Mouse (Mus musculus) embryonic facial prominence, embryonic 10.5 days (tissue): ENCODE data around the gene 2310033P09Rik. TPM values are rescaled to one million over a fixed set of nuclear protein-coding genes. Genes with fewer than 3 reads are reported as not detected.

ENCODE experiments used
- DNase-seq: peaks from one replicate; pipeline ENCODE4 v3.0.0-alpha.2; 2017; ENCODE audit warnings: low spot score
- H3K27ac ChIP-seq: fragments of 300-500 bp; sonication (generic); replicated peaks from 2 replicates; pipeline ENCODE4 v1.5.1; 2016; ENCODE audit warnings: mild to moderate bottlenecking
- H3K27me3 ChIP-seq: fragments of 300-500 bp; sonication (generic); replicated peaks from 2 replicates; pipeline ENCODE4 v1.6.1; 2016; ENCODE audit warnings: low read depth, mild to moderate bottlenecking; ENCODE audit not compliant: poor library complexity, severe bottlenecking
- H3K36me3 ChIP-seq: fragments of 300-500 bp; sonication (generic); replicated peaks from 2 replicates; pipeline ENCODE4 v1.6.1; 2016; ENCODE audit warnings: mild to moderate bottlenecking, moderate library complexity
- H3K4me1 ChIP-seq: fragments of 300-500 bp; sonication (generic); 2 replicates; pipeline ENCODE4 v1.6.1; 2016
- H3K4me3 ChIP-seq: fragments of 300-500 bp; sonication (generic); 2 replicates; pipeline ENCODE4 v1.5.1; 2016; ENCODE audit warnings: mild to moderate bottlenecking, moderate library complexity
- H3K9me3 ChIP-seq: fragments of 300-500 bp; sonication (generic); 2 replicates; pipeline ENCODE4 v1.6.1; 2016; ENCODE audit warnings: mild to moderate bottlenecking
- WGBS: fragments of 180-500 bp; shearing (Covaris S2); methylation state at CpG from one replicate; pipeline ENCODE4 v1.1.7; 2016; 5-methylcytosine and 5-hydroxymethylcytosine counted together
- polyA plus RNA-seq: library from polyadenylated mRNA; unstranded; fragments of >200 nt; fragmentation: Nextera tagmentation; extraction: Ambion mirVana; gene quantifications from 2 replicates; pipeline ENCODE4 v1.2.1, GENCODE M21; 2016

Gene 2310033P09Rik
- polyA plus RNA-seq, 1 experiment from 2014 or later: 46.0 TPM

- H3K4me3 ChIP-seq: peak overlapping the region; percentile 34
- H3K36me3 ChIP-seq: no peaks in the 10 kb centered on the region
- peaks cover 11% of the 10 kb centered on the region for H3K4me1 ChIP-seq
- no peaks in the 10 kb centered on the region for H3K9me3 ChIP-seq
- peak; percentile 21 for DNase-seq
- WGBS: 4% methylated on average over 48 of the region's 48 CpGs
- H3K27ac ChIP-seq: no peak overlapping the region
- peaks cover 87% of the 10 kb centered on the region for H3K27me3 ChIP-seq
Observed at GRCm38 (mm10) chr11:59176475-59176874, 31.6 kb upstream of the 2310033P09Rik start.

- H3K36me3 ChIP-seq: no peaks in the 10 kb centered on the region
- H3K9me3 ChIP-seq: no peaks in the 10 kb centered on the region
- H3K4me3 ChIP-seq: peak overlapping the region; percentile 34
- DNase-seq: no peak
- H3K4me1 ChIP-seq: peaks cover 11% of the 10 kb centered on the region
- peaks cover 89% of the 10 kb centered on the region for H3K27me3 ChIP-seq
- 5% methylated on average over 34 of the region's 34 CpGs for WGBS
- H3K27ac ChIP-seq: no peak overlapping the region
Observed at GRCm38 (mm10) chr11:59176921-59177320, 31.2 kb upstream of the 2310033P09Rik start.

GRCm38 (mm10) chr11:59182864-59183331 lies 25.2 kb upstream of the 2310033P09Rik start, which contains the start of gene Gjc2:
Gene Gjc2 (minus strand): TSS chr11:59183213.
- Histone ChIP-seq H3K27ac (no peak within 1 kb of the TSS), H3K36me3 (peaks cover 54% of the 10 kb centered on the region)
- WGBS: 37% methylated on average over 3 of the region's 3 CpGs

GRCm38 (mm10) chr11:59183821-59184220 lies 24.3 kb upstream of the 2310033P09Rik start:
- H3K9me3 ChIP-seq: no peaks in the 10 kb centered on the region
- peaks cover 54% of the 10 kb centered on the region for H3K36me3 ChIP-seq
- H3K27ac ChIP-seq: no peak overlapping the region
- 47% methylated on average over 3 of the region's 3 CpGs for WGBS
- H3K4me1 ChIP-seq: no peaks in the 10 kb centered on the region
- DNase-seq: peak; percentile 45
- no peak overlapping the region for H3K4me3 ChIP-seq
- H3K27me3 ChIP-seq: peaks cover 26% of the 10 kb centered on the region

More at GRCm38 (mm10) chr11:59182864-59183331, 25.2 kb upstream of the 2310033P09Rik start, which contains the start of gene Gjc2:
- peaks cover 35% of the 10 kb centered on the region for H3K27me3 ChIP-seq
- no peak within 1 kb of the TSS for H3K4me3 ChIP-seq
- H3K4me1 ChIP-seq: no peaks in the 10 kb centered on the region
- DNase-seq: no peak
- H3K9me3 ChIP-seq: no peaks in the 10 kb centered on the region

GRCm38 (mm10) chr11:59185490-59185889 lies 22.6 kb upstream of the 2310033P09Rik start:
- no peaks in the 10 kb centered on the region for H3K9me3 ChIP-seq
- H3K4me3 ChIP-seq: no peak overlapping the region
- no peak overlapping the region for H3K27ac ChIP-seq
- 0 out of 2 replicates have a peak, but pooled peaks cover 10% of the 10 kb centered on the region for H3K27me3 ChIP-seq
- peaks cover 54% of the 10 kb centered on the region for H3K36me3 ChIP-seq
- DNase-seq: no peak
- 81% methylated on average over 5 of the region's 5 CpGs for WGBS
- peaks cover 5% of the 10 kb centered on the region; the same call in 1 of the 2 replicates for H3K4me1 ChIP-seq

- H3K4me3 ChIP-seq: no peak overlapping the region
- WGBS: 88% methylated on average over 6 of the region's 6 CpGs
- peaks cover 47% of the 10 kb centered on the region for H3K36me3 ChIP-seq
- no peak for DNase-seq
- H3K9me3 ChIP-seq: no peaks in the 10 kb centered on the region
- peaks cover 12% of the 10 kb centered on the region for H3K4me1 ChIP-seq
- H3K27me3 ChIP-seq: no peaks in the 10 kb centered on the region
- no peak overlapping the region for H3K27ac ChIP-seq
Observed at GRCm38 (mm10) chr11:59187706-59188105, 20.4 kb upstream of the 2310033P09Rik start.

- DNase-seq: peak; percentile 93
- Histone ChIP-seq H3K27ac (peak overlapping the region; percentile 87), H3K4me3 (peak overlapping the region; percentile 75), H3K4me1 (peaks cover 12% of the 10 kb centered on the region), H3K36me3 (peaks cover 9% of the 10 kb centered on the region), H3K9me3 (no peaks in the 10 kb centered on the region), H3K27me3 (no peaks in the 10 kb centered on the region)
- WGBS: under 1% methylated on average over 59 of the region's 59 CpGs
Observed at GRCm38 (mm10) chr11:59191231-59192058, 16.7 kb upstream of the 2310033P09Rik start.

GRCm38 (mm10) chr11:59192059-59192386 lies 16.1 kb upstream of the 2310033P09Rik start, which contains the start of gene Guk1:
Gene Guk1 (minus strand): TSS chr11:59192212.
- H3K27ac ChIP-seq: peak within 1 kb of the TSS; percentile 87
- peaks cover 12% of the 10 kb centered on the region for H3K4me1 ChIP-seq
- no peaks in the 10 kb centered on the region for H3K9me3 ChIP-seq
- peak within 1 kb of the TSS; percentile 75 for H3K4me3 ChIP-seq
- 0 out of 2 replicates have a peak, but pooled peaks cover 3% of the 10 kb centered on the region for H3K36me3 ChIP-seq
- no peaks in the 10 kb centered on the region for H3K27me3 ChIP-seq
- no peak for DNase-seq
- WGBS: 6% methylated on average over 16 of the region's 16 CpGs

GRCm38 (mm10) chr11:59196230-59196629 lies 11.9 kb upstream of the 2310033P09Rik start:
- peaks cover 5% of the 10 kb centered on the region for H3K4me1 ChIP-seq
- H3K27me3 ChIP-seq: no peaks in the 10 kb centered on the region
- no peak overlapping the region for H3K27ac ChIP-seq
- peaks cover 18% of the 10 kb centered on the region for H3K36me3 ChIP-seq
- H3K4me3 ChIP-seq: no peak overlapping the region
- no peak for DNase-seq
- no peaks in the 10 kb centered on the region for H3K9me3 ChIP-seq

- 36% methylated on average over 16 of the region's 16 CpGs for WGBS
- H3K36me3 ChIP-seq: peaks cover 43% of the 10 kb centered on the region
Observed at GRCm38 (mm10) chr11:59201216-59202002, 6.7 kb upstream of the 2310033P09Rik start.

GRCm38 (mm10) chr11:59202081-59202995 lies 5.8 kb upstream of the 2310033P09Rik start, which contains the start of gene Mrpl55:
Gene Mrpl55 (plus strand): TSS chr11:59202486.
- H3K27me3 ChIP-seq: no peaks in the 10 kb centered on the region
- H3K4me1 ChIP-seq: peaks cover 17% of the 10 kb centered on the region
- peak; percentile 97 for DNase-seq
- peak within 1 kb of the TSS; percentile 85 for H3K27ac ChIP-seq
- no peaks in the 10 kb centered on the region for H3K9me3 ChIP-seq
- WGBS: under 1% methylated on average over 63 of the region's 63 CpGs
- H3K36me3 ChIP-seq: peaks cover 53% of the 10 kb centered on the region
- H3K4me3 ChIP-seq: peak within 1 kb of the TSS; percentile 83

More at GRCm38 (mm10) chr11:59201216-59202002, 6.7 kb upstream of the 2310033P09Rik start:
- peaks cover 17% of the 10 kb centered on the region for H3K4me1 ChIP-seq
- no peak for DNase-seq
- peak overlapping the region; percentile 83 for H3K4me3 ChIP-seq
- H3K27me3 ChIP-seq: no peaks in the 10 kb centered on the region
- H3K9me3 ChIP-seq: no peaks in the 10 kb centered on the region
- H3K27ac ChIP-seq: peak overlapping the region; percentile 85
